Mouse (Mus musculus): ENCODE results near the gene Smim12. TPM values are rescaled to one million over a fixed set of nuclear protein-coding genes. Genes with fewer than 3 reads are reported as not detected.

The Smim12 gene
- polyA plus RNA-seq, 1 experiment from 2014 or later = 53.0 TPM

GRCm38 (mm10) chr4:127216251-127216651 lies 27.3 kb upstream of the Smim12 start:
- Histone ChIP-seq H3K4me2 (no peak overlapping the region), H3K27me3 (peaks cover 51% of the 10 kb centered on the region), H3K4me1 (no peaks in the 10 kb centered on the region), H3K4me3 (no peak overlapping the region), H3K9me3 (no peaks in the 10 kb centered on the region), H3K9ac (no peak overlapping the region), H3K36me3 (no peaks in the 10 kb centered on the region), H3K27ac (no peak overlapping the region)
- WGBS = 77% methylated on average over 4 of the region's 4 CpGs
- ATAC-seq (ENCODE audit: insufficient number of reproducible peaks, insufficient read depth, low FRiP score, low TSS enrichment, low read depth) = no peak

GRCm38 (mm10) chr4:127217048-127217447 lies 26.5 kb upstream of the Smim12 start:
- Histone ChIP-seq H3K9ac (no peak overlapping the region), H3K36me3 (no peaks in the 10 kb centered on the region), H3K4me2 (no peak overlapping the region), H3K4me1 (no peaks in the 10 kb centered on the region), H3K9me3 (no peaks in the 10 kb centered on the region), H3K4me3 (no peak overlapping the region), H3K27me3 (peaks cover 52% of the 10 kb centered on the region), H3K27ac (no peak overlapping the region)
- WGBS = 72% methylated on average over 11 of the region's 11 CpGs
- ATAC-seq (ENCODE audit: insufficient number of reproducible peaks, insufficient read depth, low FRiP score, low TSS enrichment, low read depth) = no peak

GRCm38 (mm10) chr4:127223291-127223690 lies 20.3 kb upstream of the Smim12 start:
- H3K4me1 ChIP-seq = peaks cover 13% of the 10 kb centered on the region
- 29% methylated on average over 10 of the region's 10 CpGs for WGBS
- no peak overlapping the region for H3K4me3 ChIP-seq
- H3K9ac ChIP-seq = no peak overlapping the region
- H3K27me3 ChIP-seq = peaks cover 65% of the 10 kb centered on the region
- no peaks in the 10 kb centered on the region for H3K9me3 ChIP-seq
- no peaks in the 10 kb centered on the region for H3K36me3 ChIP-seq
- no peak overlapping the region for H3K27ac ChIP-seq
- no peak for ATAC-seq (ENCODE audit: insufficient number of reproducible peaks, insufficient read depth, low FRiP score, low TSS enrichment, low read depth)
- no peak overlapping the region for H3K4me2 ChIP-seq

- H3K9ac ChIP-seq = no peak overlapping the region
- no peak overlapping the region for H3K27ac ChIP-seq
- no peaks in the 10 kb centered on the region for H3K36me3 ChIP-seq
- H3K27me3 ChIP-seq = peaks cover 70% of the 10 kb centered on the region
- 49% methylated on average over 4 of the region's 4 CpGs for WGBS
- no peak overlapping the region for H3K4me3 ChIP-seq
- no peak overlapping the region for H3K4me2 ChIP-seq
- no peaks in the 10 kb centered on the region for H3K9me3 ChIP-seq
- H3K4me1 ChIP-seq = peaks cover 13% of the 10 kb centered on the region
- no peak for ATAC-seq (ENCODE audit: insufficient number of reproducible peaks, insufficient read depth, low FRiP score, low TSS enrichment, low read depth)
These were observed 19.8 kb upstream of the Smim12 start for GRCm38 (mm10) chr4:127223755-127224154.

DNA sequence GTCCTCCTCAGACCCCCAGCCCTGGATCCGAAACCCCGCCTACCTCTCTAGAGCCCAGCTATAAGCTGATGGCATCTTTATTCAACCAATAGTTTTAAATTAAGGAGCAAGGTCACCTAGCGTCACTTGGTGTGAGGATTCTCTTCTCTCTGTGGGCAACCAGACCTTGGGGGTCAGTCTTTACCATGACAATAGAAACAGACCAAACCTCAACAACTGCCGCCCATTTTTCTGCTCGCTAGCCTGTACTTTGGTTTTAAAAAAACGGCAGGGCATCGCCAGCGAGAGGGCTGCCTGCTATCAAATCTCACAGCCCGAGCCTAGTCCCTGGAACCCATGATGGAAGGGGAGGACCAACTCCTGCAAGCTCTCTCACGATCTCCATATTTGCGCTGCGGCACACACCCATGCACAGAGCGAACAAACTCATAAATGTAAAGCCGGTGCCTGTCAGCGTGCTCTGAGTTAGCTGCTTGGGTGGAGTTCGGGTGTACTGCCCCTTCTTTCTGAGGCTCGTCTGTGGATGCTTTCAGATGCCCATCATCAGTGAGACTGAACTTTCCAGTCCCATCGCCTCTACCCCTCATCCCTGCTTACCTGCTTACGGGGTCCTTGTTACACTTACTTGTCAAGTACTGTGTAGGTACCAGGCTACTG lies 19.0 kb upstream of the Smim12 start:
- peak overlapping the region; percentile 2; the same call in 1 of the 2 replicates for H3K4me3 ChIP-seq
- 12% methylated on average over 19 of the region's 19 CpGs for WGBS
- no peak for ATAC-seq (ENCODE audit: insufficient number of reproducible peaks, insufficient read depth, low FRiP score, low TSS enrichment, low read depth)

DNA sequence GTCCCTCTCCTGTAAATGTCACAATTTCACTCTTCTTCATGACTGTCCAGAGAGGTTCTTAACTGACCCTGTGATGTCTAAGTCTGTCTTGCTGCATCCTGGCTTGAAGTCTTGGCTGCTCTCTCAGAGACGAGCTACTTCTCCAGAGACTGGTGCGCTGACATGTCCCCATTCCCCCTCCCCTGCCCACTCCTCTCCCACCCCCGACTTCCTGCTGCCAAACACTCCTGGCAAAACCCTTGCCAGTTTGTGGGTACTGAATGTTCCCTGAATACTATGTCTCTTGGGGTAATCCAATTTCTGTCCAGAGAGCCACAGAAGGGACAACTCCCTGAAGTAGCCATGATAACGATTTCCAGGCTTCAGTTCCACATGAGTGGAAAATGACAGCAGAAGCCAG lies 17.5 kb upstream of the Smim12 start:
- Histone ChIP-seq H3K4me1 (peaks cover 13% of the 10 kb centered on the region), H3K27ac (no peak overlapping the region), H3K4me2 (no peak overlapping the region), H3K36me3 (no peaks in the 10 kb centered on the region), H3K27me3 (peaks cover 81% of the 10 kb centered on the region), H3K9me3 (no peaks in the 10 kb centered on the region), H3K9ac (no peak overlapping the region), H3K4me3 (no peak overlapping the region)
- no peak for ATAC-seq (ENCODE audit: insufficient number of reproducible peaks, insufficient read depth, low FRiP score, low TSS enrichment, low read depth)
- 30% methylated on average over 4 of the region's 4 CpGs for WGBS

More for the DNA sequence above, 19.0 kb upstream of the Smim12 start:
- Histone ChIP-seq H3K36me3 (no peaks in the 10 kb centered on the region), H3K9me3 (no peaks in the 10 kb centered on the region), H3K4me1 (peaks cover 13% of the 10 kb centered on the region), H3K27ac (no peak overlapping the region), H3K4me2 (peak overlapping the region; percentile 5; the same call in 1 of the 2 replicates), H3K9ac (no peak overlapping the region), H3K27me3 (peaks cover 78% of the 10 kb centered on the region)

DNA sequence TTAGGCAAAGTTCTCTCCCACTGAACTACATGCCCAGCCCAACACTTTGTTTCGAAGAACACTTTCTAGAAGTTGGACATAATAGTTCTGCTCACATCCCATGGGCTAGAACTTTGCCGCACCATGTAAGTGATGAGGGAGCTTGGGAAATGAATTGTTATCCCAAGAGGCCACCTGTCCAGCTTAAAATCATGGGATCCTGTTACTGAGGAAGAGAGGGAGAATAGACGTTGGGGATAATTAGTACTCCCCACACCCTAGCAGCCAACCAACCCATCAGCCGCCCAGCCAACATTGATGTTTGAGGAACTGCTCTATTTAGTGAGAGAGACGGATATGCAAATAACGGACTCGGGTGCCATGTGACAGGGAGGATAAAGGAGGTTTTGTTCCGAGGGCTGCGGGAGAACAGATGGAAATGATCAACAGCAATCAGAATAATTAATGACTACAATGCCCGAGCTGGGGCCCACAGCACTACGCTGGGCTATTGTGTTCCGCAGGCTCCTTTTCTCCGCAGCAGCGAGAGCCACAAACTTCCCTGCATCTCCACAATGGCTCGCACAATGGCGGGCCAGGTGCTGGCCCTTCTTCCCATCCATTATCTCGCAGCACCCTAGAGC lies 16.4 kb upstream of the Smim12 start:
- WGBS = 12% methylated on average over 17 of the region's 17 CpGs
- Histone ChIP-seq H3K9me3 (no peaks in the 10 kb centered on the region), H3K9ac (no peak overlapping the region), H3K27me3 (peaks cover 77% of the 10 kb centered on the region), H3K4me3 (no peak overlapping the region), H3K36me3 (no peaks in the 10 kb centered on the region), H3K4me2 (peak overlapping the region; percentile 20; the same call in 1 of the 2 replicates), H3K4me1 (peaks cover 13% of the 10 kb centered on the region), H3K27ac (no peak overlapping the region)
- no peak for ATAC-seq (ENCODE audit: insufficient number of reproducible peaks, insufficient read depth, low FRiP score, low TSS enrichment, low read depth)

GRCm38 (mm10) chr4:127232028-127232427 lies 11.6 kb upstream of the Smim12 start:
- ATAC-seq (ENCODE audit: insufficient number of reproducible peaks, insufficient read depth, low FRiP score, low TSS enrichment, low read depth) = no peak
- no peak overlapping the region for H3K4me2 ChIP-seq
- WGBS = 29% methylated on average over 6 of the region's 6 CpGs
- H3K27ac ChIP-seq = no peak overlapping the region
- H3K4me1 ChIP-seq = peaks cover 12% of the 10 kb centered on the region
- H3K36me3 ChIP-seq = no peaks in the 10 kb centered on the region
- H3K27me3 ChIP-seq = peaks cover 41% of the 10 kb centered on the region
- H3K9ac ChIP-seq = no peak overlapping the region
- no peak overlapping the region for H3K4me3 ChIP-seq
- no peaks in the 10 kb centered on the region for H3K9me3 ChIP-seq

DNA sequence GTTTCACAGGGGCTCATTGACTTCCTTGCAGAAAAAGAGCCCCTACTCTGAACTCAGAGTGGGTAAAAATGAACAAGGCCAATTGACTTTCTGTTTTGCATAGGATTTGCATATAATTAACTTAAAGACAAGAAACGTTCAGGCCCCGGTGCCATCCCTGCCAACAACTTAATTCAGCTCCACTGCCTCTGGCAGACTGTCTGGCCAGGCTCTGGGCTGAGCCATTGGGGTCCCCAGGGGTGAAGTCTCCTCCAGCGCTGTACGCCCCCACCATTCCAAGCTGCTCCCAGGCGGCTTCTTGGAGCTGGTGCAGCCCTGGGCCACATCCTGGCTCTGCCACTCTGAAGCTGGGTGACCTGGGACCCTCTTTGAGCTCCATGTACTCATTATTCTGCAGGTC lies 11.0 kb upstream of the Smim12 start:
- Histone ChIP-seq H3K4me3 (no peak overlapping the region), H3K4me1 (peaks cover 7% of the 10 kb centered on the region), H3K4me2 (no peak overlapping the region), H3K9ac (no peak overlapping the region), H3K36me3 (no peaks in the 10 kb centered on the region), H3K27me3 (peaks cover 41% of the 10 kb centered on the region), H3K27ac (no peak overlapping the region), H3K9me3 (no peaks in the 10 kb centered on the region)
- no peak for ATAC-seq (ENCODE audit: insufficient number of reproducible peaks, insufficient read depth, low FRiP score, low TSS enrichment, low read depth)
- 62% methylated on average over 5 of the region's 5 CpGs for WGBS

GRCm38 (mm10) chr4:127233416-127234125 lies 10.0 kb upstream of the Smim12 start:
- H3K27ac ChIP-seq = no peak overlapping the region
- H3K36me3 ChIP-seq = no peaks in the 10 kb centered on the region
- 90% methylated on average over 38 of the region's 40 CpGs for WGBS
- H3K4me3 ChIP-seq = no peak overlapping the region
- peaks cover 7% of the 10 kb centered on the region for H3K4me1 ChIP-seq
- peaks cover 39% of the 10 kb centered on the region for H3K27me3 ChIP-seq
- H3K9ac ChIP-seq = no peak overlapping the region
- H3K4me2 ChIP-seq = no peak overlapping the region
- no peaks in the 10 kb centered on the region for H3K9me3 ChIP-seq
- no peak for ATAC-seq (ENCODE audit: insufficient number of reproducible peaks, insufficient read depth, low FRiP score, low TSS enrichment, low read depth)

DNA sequence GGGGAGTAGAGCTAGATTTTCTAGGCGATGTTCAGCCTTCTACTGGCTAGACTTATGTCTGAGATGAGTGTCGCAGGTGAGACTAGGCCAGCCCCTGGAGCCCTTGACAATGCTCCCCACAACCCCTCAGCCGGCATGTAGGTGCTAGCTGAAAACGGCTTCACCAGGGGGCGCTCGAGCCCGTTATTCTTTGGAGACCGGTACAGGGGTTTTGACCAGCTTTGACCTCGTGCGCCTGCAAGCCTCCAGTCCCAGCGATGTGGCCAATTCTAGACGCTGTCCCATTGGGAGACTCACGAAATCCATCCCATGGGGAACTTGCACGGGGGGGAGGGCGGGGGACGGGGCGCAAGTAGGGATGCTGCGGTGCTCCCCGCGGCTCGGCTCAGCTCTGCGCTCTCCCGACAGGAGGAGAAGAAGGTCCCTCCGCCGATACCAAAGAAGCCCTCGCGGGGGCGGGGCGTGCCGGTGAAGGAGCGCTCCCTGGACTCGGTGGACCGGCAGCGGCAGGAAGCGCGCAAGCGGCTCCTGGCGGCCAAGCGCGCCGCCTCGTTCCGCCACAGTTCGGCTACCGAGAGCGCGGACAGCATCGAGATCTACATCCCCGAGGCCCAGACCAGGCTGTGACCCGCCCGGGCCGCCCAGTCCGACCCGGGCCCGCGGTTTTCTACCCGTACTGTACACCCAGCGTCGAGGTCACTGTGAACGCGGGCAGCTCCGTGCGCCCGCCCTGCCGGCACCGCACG lies 7.7 kb upstream of the Smim12 start:
- Histone ChIP-seq H3K4me1 (peaks cover 7% of the 10 kb centered on the region), H3K4me2 (peak overlapping the region; percentile 99), H3K36me3 (no peaks in the 10 kb centered on the region), H3K27me3 (peaks cover 25% of the 10 kb centered on the region), H3K9ac (peak overlapping the region; percentile 76), H3K9me3 (no peaks in the 10 kb centered on the region), H3K27ac (no peak overlapping the region), H3K4me3 (peak overlapping the region; percentile 58)
- WGBS = under 1% methylated on average over 67 of the region's 67 CpGs
- ATAC-seq (ENCODE audit: insufficient number of reproducible peaks, insufficient read depth, low FRiP score, low TSS enrichment, low read depth) = no peak
